Mouse (Mus musculus): ENCODE measurements around the gene Mtss1l. TPM values are rescaled to one million over a fixed set of nuclear protein-coding genes. Genes with fewer than 3 reads are reported as not detected.

Mtss1l gene
- total and polyA plus RNA-seq, 2 experiments from 2014 or later: 37.7 to 101 TPM

DNA sequence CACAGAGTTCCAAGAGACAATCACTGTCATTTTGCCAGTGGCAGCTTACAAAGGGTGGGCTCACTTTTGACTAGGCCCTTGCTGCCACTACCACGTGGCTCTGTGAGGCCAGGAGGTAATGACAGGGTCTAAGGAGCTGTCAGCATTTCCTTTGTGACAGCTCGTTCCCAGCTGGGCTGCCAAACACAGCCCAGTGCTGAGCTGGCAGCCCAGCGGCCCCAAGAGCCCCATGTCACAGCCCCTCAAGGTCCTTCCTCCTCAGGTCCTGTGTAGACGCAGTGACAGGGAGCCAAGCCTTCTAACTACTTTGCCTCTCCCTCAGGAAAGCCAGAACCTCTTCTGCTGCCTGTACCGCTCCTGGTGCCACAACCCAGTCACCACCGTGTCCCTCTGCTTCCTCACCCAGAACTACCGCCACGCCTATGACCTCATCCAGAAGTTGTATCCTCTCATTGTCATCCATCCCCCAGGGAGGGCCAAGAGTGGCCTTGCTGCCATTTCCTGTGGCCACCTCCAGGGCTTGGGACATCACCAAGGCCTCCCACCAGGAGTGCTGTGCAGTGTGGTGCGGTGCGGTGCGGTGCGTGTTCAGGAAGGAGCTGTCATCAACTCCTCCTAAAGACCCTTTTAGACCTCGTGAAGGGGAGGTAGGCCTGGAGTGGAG is 9.9 kb upstream of the Mtss1l start:
- TF ChIP-seq CTCF (IDR thresholded peaks at IDR 0.05): 0 out of 2 replicates have a peak, but pooled peaks have one; percentile 25
- peak overlapping the region; percentile 38; the same call in 1 of the 2 replicates for H3K27ac ChIP-seq (ENCODE audit: low read depth, low read length)
- WGBS: 82% methylated on average over 13 of the region's 13 CpGs
- ATAC-seq (ENCODE audit: low FRiP score) (peak; percentile 39; the same call in 1 of the 2 replicates), DNase-seq (ENCODE audit: low spot score) (peak; percentile 66)
- H3K4me1 ChIP-seq (ENCODE audit: insufficient read depth, low read length): peaks cover 15% of the 10 kb centered on the region
- H3K27me3 ChIP-seq (ENCODE audit: insufficient read depth, low read length): no peaks in the 10 kb centered on the region
- no peaks in the 10 kb centered on the region for H3K9me3 ChIP-seq (ENCODE audit: low read length)
- H3K4me2 ChIP-seq (ENCODE audit: low read depth, low read length, poor library complexity, severe bottlenecking): no peak overlapping the region
- no peak overlapping the region for H3K4me3 ChIP-seq (ENCODE audit: low read depth, low read length)
- no peak overlapping the region for H3K9ac ChIP-seq (replicated peaks; ENCODE audit: low read length, poor library complexity, severe bottlenecking)
- peaks cover 14% of the 10 kb centered on the region for H3K36me3 ChIP-seq (ENCODE audit: insufficient read depth, low read length)

- Histone ChIP-seq H3K27me3 (ENCODE audit: insufficient read depth, low read length) (no peaks in the 10 kb centered on the region), H3K9ac (replicated peaks; ENCODE audit: low read length, poor library complexity, severe bottlenecking) (no peak overlapping the region), H3K36me3 (ENCODE audit: insufficient read depth, low read length) (peaks cover 14% of the 10 kb centered on the region), H3K4me1 (ENCODE audit: insufficient read depth, low read length) (peaks cover 26% of the 10 kb centered on the region), H3K27ac (ENCODE audit: low read depth, low read length) (no peak overlapping the region), H3K9me3 (ENCODE audit: low read length) (no peaks in the 10 kb centered on the region), H3K4me3 (ENCODE audit: low read depth, low read length) (no peak overlapping the region), H3K4me2 (ENCODE audit: low read depth, low read length, poor library complexity, severe bottlenecking) (no peak overlapping the region)
- TF ChIP-seq CTCF (IDR thresholded peaks at IDR 0.05): no peak
- no peak for DNase-seq (ENCODE audit: low spot score)
- ATAC-seq (ENCODE audit: low FRiP score): no peak
- 95% methylated on average over 7 of the region's 7 CpGs for WGBS
These were observed 8.2 kb upstream of the Mtss1l start for GRCm38 (mm10) chr8:110713073-110713472.

GRCm38 (mm10) chr8:110714827-110715519 is 6.3 kb upstream of the Mtss1l start:
- Histone ChIP-seq H3K4me3 (ENCODE audit: low read depth, low read length) (no peak overlapping the region), H3K36me3 (ENCODE audit: insufficient read depth, low read length) (peaks cover 12% of the 10 kb centered on the region), H3K27ac (ENCODE audit: low read depth, low read length) (peak overlapping the region; percentile 85), H3K27me3 (ENCODE audit: insufficient read depth, low read length) (no peaks in the 10 kb centered on the region), H3K4me2 (ENCODE audit: low read depth, low read length, poor library complexity, severe bottlenecking) (no peak overlapping the region), H3K9ac (replicated peaks; ENCODE audit: low read length, poor library complexity, severe bottlenecking) (0 out of 2 replicates have a peak overlapping the region, but pooled peaks have one; percentile 33), H3K9me3 (ENCODE audit: low read length) (no peaks in the 10 kb centered on the region), H3K4me1 (ENCODE audit: insufficient read depth, low read length) (peaks cover 45% of the 10 kb centered on the region)
- 51% methylated on average over 15 of the region's 15 CpGs for WGBS
- no peak for TF ChIP-seq CTCF (IDR thresholded peaks at IDR 0.05)
- DNase-seq (ENCODE audit: low spot score): peak; percentile 75
- ATAC-seq (ENCODE audit: low FRiP score): no peak

DNA sequence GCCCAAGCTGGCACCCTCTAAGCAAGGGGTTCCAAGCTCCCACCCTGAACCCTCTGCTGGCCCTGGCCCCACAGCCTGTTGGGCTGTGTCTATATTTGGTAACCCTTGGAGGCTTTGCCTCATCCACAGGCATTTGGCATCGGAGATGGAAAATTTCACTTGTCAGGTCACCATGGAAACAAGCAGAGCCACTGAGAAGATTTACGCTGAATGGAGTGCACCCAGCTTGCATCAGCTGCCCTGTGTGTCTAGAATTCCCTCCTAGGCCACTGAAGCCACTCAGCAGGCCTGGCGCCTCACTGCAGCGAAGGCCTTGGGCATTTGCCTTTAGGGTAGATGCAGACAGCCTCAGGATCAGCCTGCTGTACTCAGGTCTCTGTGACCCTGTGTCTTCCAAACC is 5.2 kb upstream of the Mtss1l start:
- no peak for TF ChIP-seq CTCF (IDR thresholded peaks at IDR 0.05)
- Histone ChIP-seq H3K9me3 (ENCODE audit: low read length) (no peaks in the 10 kb centered on the region), H3K9ac (replicated peaks; ENCODE audit: low read length, poor library complexity, severe bottlenecking) (peak overlapping the region; percentile 29; the same call in 1 of the 2 replicates), H3K27me3 (ENCODE audit: insufficient read depth, low read length) (no peaks in the 10 kb centered on the region), H3K4me2 (ENCODE audit: low read depth, low read length, poor library complexity, severe bottlenecking) (no peak overlapping the region), H3K4me3 (ENCODE audit: low read depth, low read length) (no peak overlapping the region), H3K36me3 (ENCODE audit: insufficient read depth, low read length) (peaks cover 12% of the 10 kb centered on the region), H3K4me1 (ENCODE audit: insufficient read depth, low read length) (peaks cover 54% of the 10 kb centered on the region), H3K27ac (ENCODE audit: low read depth, low read length) (peak overlapping the region; percentile 85)
- ATAC-seq (ENCODE audit: low FRiP score) (peak; percentile 42), DNase-seq (ENCODE audit: low spot score) (peak; percentile 91)
- WGBS: 16% methylated on average over 4 of the region's 4 CpGs

- Histone ChIP-seq H3K27ac (ENCODE audit: low read depth, low read length) (peak overlapping the region; percentile 85; the same call in 1 of the 2 replicates), H3K4me2 (ENCODE audit: low read depth, low read length, poor library complexity, severe bottlenecking) (no peak overlapping the region), H3K4me1 (ENCODE audit: insufficient read depth, low read length) (peaks cover 54% of the 10 kb centered on the region), H3K36me3 (ENCODE audit: insufficient read depth, low read length) (peaks cover 7% of the 10 kb centered on the region), H3K9ac (replicated peaks; ENCODE audit: low read length, poor library complexity, severe bottlenecking) (no peak overlapping the region), H3K4me3 (ENCODE audit: low read depth, low read length) (no peak overlapping the region), H3K9me3 (ENCODE audit: low read length) (no peaks in the 10 kb centered on the region), H3K27me3 (ENCODE audit: insufficient read depth, low read length) (no peaks in the 10 kb centered on the region)
- DNase-seq (ENCODE audit: low spot score): no peak
- no peak for TF ChIP-seq CTCF (IDR thresholded peaks at IDR 0.05)
- WGBS: 71% methylated on average over 7 of the region's 7 CpGs
- no peak for ATAC-seq (ENCODE audit: low FRiP score)
These were observed 4.1 kb upstream of the Mtss1l start for GRCm38 (mm10) chr8:110717131-110717530.

All from midbrain, postnatal 0 days (tissue).